Mouse (Mus musculus) spleen, adult 18-20 months (tissue): ENCODE data around the gene Opcml.

Experiments used
- DNase-seq, 2 experiments: peaks; one replicate each; pipeline ENCODE4 v3.0.0; 2022; ENCODE audit warnings: mixed read lengths in 2 of 2

The Opcml gene

DNA sequence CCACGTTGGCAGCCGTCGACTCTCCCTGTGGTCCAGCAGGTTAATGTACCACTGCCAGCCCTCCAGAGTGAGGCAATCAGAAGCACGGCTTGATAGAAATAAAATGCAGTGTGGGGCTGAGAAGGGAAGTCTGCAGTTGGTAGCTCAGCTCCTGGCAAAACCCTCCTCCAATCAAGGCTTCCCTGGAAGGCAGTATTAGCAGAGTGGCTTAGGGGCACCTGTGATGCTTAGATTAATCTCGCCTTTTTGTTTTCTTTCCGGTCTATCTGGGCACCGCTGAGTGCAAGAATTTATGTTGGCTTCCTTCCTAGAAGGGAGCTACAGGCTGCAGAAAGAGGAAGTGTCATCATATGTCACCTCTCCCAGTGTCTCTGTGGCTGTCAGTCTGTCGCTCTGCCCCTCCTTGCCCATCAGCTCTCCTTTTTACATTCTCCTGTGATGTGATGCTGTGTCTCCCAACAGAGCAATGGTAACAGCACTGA is 778.5 kb downstream of the Opcml start:
- DNase-seq = no peak

DNA sequence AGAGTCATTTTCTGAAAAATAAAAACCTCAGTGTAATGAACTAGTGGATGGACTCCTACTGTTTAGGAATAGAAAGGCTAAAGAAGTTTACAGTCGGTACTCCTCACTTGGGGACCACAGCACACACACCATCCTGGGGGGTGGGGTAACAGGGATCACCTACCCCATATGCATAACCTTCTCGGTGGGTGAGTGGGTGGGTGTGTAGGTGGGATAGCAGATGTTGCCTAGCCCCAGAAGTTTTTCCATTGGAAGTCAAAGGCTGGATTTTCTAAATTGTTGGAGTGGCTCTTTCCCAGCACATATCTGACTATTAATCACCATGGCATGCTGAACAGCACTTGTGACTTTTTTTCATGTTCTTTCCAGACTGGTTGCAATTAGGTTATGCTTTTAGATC is 779.2 kb downstream of the Opcml start:
- no peak for DNase-seq

DNA sequence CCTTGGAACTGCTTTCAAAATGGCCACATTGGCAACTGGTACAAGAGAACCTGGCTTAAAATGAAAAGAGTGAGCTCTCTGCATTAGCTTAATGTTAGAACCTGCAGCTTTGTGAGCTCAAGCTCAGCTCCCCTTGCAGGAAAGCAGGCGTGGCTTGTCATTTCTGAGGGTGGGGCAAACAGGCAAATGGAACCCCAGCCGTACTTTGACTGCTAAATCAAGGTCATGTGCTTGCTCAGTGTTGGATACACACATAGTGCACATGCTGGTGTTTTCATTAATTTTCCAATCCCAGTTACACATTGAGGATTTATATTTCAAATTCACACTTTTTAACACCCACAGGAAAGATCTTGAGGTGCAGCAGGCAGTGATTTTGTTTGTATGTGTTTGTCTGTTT is 781.1 kb downstream of the Opcml start:
- DNase-seq = no peak

DNA sequence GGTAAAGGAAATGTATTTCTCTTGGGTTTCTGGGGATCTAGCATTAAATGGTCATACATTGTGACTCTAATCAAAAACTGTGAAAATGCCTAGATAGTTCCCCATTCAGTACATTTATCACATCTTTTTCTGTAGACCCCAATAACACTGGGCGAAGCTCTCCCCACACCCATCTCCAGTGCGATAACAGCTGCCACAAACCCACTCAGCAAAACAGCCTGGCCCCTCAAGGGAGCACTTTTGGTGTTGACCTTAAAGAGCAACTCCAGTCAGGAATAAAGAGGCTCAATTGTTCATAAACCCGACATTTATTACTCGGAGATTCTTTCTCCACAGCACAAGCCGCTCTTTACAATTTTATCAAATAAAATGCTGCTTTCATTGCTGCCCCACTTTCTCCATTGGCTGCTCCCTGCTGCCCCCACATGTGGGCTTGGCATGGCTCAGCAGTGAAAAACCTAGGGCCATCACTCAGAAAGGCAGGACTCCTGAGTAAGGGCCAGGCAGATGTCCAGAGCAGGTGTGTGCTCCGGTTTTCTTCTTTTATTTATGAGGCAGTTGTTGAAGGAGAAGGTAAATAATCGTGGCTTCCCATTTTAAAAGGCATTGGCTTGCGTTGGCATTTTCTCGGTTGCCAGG is 781.7 kb downstream of the Opcml start:
- no peak for DNase-seq

DNA sequence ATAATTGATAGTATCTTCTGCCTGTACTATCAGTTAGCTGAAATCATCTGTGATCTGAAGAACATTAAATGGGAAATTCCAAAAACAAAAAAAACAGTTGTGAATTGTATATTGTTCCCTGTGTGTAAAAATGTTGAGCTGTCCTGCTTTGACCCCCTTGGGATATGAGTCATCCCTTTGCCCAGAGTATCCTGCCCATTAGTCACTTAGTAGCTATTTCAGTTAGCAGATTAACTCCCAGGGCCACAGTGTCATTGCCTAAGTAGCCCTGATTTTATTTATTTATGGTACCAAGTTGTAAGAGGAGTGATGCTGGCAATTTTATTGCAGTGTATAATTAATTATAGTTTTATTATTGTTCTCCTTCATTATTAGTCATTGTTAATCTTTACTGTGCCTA is 788.2 kb downstream of the Opcml start:
- DNase-seq = no peak

DNA sequence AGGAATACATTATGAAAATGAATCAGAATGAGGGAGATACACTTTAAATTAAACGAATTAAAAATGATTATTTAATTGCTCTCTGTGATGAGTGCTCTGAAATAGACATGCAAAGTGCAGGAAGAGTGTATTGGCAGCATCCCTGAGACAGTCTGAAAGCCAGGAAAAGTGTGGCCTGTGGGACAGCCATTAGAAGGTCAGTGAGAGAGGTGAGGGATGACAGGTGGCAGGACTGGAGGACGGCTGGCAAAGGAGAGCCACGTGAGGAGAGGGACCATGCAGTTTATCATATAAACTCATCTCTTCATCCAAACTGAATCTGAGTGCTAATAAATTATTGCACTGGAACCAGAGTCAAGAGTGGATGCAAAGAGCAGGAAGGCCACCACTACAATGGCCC is 796.7 kb downstream of the Opcml start:
- DNase-seq = no peak

DNA sequence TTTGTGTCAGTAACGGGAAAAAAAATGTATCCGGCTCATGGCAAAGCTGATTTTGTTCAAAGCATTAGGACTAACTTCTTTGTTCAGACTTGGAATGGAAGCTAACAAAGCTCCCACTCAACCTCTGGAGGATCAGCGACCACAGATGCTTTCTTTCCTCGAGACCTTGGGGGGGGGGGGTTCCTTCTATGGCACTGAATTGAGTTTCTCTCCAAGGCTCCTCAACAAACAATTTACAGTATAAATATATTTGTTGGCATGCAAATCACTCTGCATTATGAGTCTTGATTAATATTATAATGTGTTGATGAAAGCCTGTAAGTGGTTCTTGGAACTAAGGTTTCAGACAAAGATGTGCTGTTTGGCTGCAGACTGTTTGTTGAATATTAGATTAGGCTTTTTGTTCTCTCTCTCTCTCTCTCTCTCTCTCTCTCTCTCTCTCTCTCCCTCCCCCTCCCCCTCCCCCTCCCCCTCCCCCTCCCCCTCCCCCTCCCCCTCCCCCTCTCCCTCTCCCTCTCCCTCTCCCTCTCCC is 797.3 kb downstream of the Opcml start:
- no peak for DNase-seq

DNA sequence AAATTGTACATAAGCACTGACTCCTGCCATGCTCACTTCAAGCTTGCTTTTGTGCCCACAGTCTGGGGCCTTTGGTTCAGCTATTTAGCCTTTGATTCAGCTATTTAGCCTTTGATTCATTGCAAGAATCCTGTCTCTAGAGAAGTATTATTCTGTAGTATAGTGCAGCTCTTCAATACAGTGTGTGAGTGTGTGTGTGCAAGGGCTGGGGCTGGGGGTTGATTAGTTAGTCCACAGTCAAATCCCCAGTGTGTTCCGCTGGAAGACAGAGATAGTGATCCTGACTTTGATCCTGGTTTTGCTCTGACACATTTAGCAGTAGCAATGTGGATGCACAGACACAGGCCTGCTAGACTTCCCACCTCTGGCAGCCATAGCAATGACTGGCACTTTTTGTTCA is 797.9 kb downstream of the Opcml start:
- no peak for DNase-seq

DNA sequence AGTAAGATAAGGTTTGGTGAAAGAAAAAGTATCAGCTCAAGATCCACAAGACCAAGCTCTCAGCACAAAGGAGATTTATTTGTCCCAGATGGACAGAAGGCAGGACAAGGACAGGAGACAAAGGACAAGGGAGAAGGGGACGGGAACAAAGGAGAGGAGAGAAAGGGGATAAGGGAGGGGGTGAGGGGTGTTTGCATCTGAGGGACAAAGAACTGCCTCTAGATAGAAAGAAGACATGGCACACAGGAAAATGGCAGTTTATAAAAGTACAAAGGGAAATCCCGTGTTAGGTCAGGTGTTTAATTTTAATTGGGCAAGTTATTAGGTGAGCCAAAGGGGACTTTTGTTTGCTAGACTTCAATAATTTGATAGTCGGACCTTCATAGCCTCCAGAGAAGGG is 801.6 kb downstream of the Opcml start:
- DNase-seq = no peak

DNA sequence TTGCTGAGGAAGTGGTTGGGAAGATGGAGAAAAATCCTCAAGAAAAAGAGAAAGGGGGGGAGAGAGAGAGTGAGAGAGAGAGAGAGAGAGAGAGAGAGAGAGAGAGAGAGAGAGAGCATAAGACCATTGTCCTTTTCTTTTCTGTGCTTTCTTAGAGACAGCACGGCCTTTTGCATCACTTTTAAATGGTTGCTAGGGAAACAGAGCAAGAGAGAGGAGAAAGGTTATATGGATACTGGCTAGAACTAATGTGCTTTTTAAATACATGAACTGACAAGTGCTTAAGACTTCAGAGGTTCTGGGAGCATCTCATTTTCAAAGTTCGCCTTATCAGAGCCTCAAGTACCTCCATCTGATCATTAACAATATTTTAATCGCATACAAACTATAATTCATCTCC is 804.5 kb downstream of the Opcml start:
- DNase-seq = no peak

DNA sequence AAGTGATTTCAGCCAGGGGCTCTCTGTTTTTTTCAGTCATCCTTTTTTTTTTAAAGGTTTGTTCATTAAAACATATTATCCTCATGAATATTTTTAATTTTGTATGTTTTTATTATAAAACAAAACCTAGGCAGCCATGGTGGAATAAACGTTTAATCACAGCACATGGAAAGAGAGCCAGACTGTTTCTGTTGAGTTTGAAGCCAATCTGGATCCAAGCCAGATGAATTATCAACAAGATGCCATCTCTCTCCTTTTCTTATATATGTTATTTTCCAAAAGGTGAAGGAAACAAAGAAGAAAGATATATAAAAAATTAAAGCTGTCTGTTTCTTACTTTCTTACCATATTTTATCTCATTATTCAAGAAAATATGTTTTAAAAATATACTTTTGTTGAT is 815.0 kb downstream of the Opcml start:
- DNase-seq = no peak

DNA sequence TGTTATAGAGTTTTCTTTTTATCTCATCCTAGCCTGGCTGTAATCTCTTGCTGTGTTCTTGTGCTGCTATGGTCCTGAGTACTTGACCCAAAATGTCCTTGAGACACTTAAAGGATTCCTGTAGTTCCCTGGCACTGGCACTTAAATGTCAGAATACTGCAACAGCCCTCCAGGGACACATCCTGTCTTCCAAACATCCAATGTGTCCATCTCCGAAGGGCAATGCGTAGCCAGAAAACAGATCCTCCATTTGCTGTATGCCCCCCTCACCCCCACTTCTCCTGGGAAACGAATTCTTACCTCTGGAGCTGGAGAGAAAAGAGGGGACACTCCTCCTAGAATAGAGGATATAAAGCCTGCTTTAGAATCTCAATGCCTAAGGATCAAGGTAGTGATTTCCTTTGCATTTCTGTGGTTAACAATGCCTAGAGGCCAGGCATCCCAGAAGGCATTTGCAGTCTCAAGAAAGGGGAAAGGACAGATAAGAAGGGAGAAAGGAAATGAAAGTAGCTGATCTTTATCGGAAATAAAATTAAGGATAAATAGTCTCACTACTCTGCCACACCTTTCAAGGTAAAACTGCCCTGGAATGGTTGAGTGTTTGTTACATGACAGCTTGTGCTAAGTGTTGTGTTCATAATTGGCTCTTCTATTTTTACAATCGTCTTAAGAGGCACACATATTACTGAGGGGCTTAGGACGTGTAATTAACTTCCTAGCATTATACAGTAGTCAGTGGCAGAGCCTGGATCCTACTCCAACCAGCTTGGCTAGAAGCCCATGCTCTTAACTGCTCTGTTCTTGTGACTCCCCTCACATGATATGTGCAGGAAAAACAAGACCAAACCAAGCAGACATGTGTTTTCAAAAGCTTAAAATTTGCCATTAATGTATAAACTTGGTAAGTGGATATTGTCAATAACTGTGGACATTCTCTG is 823.4 kb downstream of the Opcml start:
- DNase-seq = no peak

DNA sequence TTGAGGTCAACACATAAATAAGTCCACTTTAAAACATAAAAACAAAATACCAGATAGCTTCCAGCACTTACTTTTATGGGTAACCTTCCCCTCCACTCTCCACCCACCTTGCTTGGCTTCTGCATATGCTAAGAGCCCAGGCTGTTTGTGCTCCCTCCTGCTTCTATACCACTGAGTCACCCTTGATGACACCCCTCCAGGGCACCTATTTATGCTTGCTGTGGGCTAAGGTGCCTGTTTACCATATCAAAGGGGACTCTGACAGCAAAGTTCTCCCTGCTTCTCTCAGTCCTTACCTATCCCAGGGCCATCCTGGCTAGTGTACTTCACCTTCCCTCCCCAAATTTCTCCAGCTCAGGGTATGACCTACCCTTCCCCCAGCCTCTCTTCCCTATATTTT is 824.9 kb downstream of the Opcml start:
- DNase-seq = no peak

DNA sequence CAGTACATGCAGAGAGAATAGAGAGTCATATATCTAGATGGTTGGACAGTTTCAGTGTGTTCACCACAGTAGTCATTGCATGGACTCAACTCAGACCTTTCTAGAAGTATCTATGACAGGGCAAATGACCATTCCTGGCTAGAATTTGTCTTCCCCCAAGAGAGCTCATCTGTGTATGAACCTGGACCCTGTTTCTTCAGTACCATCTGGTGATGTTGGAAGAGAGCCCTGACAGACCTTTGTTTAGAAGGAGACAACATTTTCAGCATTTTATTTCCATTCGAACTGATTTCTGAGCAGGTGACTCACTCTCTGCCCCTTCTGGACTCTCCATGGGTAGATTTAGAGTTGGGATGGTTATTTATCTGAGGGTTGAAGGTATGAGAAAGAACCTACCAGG is 827.1 kb downstream of the Opcml start:
- no peak for DNase-seq

DNA sequence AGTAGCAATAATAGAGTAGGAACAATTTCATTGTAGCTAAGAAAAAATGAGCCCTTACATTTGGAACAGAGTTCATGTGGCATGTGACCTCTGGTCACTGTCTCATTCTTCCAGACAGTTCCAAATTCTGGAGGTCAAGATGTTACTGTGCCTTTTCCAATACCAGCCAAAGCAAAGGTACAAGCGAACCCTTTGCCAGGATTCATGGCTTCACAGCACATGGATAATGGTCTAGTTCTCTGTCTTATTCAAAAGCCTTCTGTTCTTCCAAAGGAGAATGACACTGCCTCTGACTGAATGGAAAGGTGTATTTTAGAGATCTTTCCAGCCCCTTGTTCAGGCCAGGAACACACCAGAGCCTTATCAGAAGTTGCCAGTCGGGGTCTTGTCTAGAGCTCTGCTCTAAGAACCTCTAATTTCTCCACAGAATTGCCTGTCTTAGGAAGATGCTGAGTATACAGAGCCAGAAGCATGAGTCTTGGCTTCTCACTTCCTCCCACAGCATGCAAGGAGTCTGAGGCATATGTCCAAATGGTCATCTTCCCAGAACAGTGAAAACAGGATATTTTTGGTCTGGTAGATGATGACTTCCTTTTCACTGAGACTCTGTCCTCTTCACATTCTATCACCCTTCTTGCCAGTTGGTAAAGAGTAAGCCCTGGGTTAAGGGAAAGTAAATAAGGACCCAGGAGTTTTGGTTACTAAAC is 827.8 kb downstream of the Opcml start:
- DNase-seq = no peak

DNA sequence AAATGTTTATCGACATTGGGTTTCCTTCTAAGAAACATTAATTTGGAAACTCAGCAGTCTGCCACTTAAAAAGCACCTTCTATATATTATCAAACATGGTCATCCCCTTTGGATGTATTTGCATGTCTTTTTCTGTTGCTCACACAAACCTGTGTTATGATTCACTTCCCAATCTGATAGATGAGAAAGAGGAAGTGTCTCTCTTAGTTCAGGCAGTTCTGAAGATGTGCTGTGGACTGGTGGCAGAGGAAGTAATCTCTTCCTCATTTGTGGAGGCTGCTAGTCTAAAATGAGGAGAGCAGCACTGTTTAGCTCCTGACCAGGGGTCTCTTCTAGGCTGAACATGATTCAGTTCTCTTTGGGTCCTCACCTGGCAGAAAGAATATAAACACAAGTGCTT is 831.4 kb downstream of the Opcml start:
- DNase-seq = no peak

DNA sequence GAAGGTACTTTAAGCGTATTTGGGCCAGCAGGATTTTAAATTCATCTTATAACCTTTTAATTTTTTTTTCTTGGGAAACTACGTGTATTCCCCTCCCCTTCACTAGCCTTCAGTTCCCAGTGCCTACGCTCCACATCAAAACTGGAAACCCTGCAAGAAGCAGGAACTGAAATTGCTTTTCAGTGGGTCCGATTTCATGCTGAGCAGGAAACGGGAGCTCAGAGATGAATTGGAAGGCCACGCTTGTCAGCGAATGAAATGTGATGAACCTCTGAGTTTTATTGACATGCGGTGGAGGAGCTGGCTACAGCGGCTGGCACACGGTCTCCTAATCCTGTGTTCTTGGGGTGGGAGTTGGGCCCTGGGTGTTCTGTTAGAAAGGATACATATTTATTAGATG is 834.3 kb downstream of the Opcml start:
- DNase-seq = no peak

DNA sequence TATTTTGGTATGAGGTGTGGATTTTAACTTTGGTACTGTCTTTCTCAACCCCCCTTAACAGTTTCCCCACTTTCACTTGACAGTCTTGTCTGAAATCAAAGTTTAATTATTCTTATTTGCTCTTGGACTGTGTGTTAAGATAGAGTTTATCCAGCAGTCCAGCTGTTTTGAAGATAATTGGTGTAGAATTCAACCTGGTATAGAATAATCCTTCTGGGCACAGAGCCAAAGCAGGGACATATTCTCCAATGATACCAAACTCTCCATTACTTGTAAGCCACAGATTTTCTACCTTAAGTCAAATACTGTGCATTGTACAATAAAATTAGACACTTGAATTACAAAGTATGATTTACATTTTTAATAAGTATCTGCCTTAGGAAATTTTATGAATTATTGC is 852.2 kb downstream of the Opcml start:
- no peak for DNase-seq

DNA sequence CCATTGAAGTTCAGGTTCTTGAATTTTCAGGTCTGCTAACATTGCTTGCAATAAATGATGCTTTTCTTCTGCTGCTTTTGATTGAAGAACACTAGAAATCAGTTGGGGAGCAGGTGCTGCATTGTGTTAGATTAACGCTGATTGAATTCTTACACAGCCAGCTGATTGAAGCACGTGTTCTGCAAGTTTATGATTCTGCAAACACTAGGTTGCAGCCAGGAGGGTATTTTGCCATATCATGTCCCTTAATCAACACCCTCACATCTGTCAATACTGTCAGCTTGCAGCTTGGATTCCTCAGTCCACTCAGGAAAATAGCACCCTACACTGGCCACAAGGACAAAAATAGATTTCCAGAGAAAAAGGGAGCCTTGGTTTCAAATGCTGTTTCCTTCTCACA is 853.5 kb downstream of the Opcml start:
- no peak for DNase-seq

DNA sequence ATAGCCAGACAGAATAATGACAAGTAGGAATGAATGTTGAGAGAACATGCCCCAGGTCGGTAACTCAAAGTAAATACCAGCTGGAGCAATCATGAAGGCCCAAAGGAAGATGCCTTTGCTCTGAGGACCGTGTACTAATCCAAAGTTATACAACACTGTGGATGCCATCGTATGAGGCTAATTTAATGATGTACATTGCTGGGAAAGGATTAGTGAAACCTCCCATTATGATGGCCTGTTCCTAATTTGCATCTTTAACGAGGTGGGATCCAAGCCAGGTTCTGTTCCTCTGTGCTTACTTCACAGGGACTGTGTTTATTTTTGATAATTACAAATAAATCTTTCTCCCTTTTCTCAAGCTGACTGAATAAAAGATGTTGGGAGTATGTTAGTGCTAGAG is 859.5 kb downstream of the Opcml start:
- no peak for DNase-seq

DNA sequence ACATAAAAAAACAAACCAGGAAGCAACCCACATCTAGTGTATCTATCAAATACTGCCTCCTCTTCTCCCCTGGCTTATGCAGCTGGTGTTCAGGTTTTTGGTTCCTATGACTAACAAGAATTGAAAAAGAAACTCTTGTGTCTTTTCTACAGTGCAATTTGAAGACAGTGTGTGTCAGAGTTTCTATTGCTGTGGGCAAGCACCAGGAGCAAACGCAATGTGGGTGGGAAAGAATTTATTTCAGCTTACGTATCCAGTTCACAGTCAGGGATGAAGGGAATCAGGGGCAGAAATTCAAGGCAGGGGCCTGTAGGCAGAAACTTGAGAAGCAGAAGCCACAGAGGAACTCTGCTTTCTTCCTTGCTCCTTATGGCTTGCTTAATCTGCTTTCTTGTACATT is 869.4 kb downstream of the Opcml start:
- no peak for DNase-seq

DNA sequence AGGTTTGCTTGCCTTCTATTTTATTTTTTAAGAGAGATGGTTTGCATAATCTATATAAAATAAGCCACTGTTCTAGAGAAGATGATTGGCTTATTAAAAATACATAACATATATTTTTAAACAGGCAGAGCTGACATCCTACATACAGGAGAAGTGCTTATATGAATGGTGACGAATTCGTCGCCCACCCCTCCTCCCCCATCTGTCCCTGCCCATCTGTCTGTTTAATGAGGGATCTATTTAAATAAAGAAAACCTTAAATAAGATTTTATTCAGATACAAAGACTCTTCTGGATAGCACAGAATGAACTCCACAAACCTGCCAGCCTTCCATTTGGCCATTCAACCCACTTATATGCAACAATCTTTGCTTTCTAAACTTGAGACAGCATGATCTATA is 872.3 kb downstream of the Opcml start:
- DNase-seq = no peak

DNA sequence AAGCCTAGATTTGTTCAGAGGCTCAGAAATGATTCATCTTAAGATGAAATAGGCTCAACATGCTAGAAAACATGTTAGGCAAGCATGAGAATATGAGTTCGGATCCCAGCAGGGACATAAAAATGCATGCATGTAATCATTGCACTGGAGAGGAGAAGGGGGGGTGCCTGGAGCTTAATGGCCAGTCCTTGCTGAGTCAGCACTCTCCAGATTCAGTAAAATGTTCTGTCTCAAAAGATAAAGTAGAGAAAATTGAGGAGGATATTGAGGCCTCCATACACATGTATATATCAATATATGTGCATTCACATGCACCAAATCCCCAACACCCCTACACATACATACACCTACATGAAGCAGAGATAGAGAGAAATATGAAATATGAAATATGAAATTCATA is 889.7 kb downstream of the Opcml start:
- DNase-seq = no peak
